Mouse (Mus musculus) embryonic facial prominence, embryonic 14.5 days (tissue): ENCODE measurements around the gene Itpripl2. TPM values are rescaled to one million over a fixed set of nuclear protein-coding genes. Genes with fewer than 3 reads are reported as not detected.
A peak's percentile ranks its signal among the peaks of the same experiment; 100 is the strongest.

Experiments used
- ATAC-seq: fragments of 200-750 bp; cut with Nextera tagmentation; 2 replicates; pipeline ENCODE4 v1.8.0; 2017; ENCODE audit warnings: low read depth, moderate number of reproducible peaks, moderate TSS enrichment
- DNase-seq: peaks from one replicate; pipeline ENCODE4 v3.0.0-alpha.2; 2015; ENCODE audit warnings: low spot score
- H3K27ac ChIP-seq: fragments of 300-500 bp; sonication (generic); replicated peaks from 2 replicates; pipeline ENCODE4 v1.5.1; 2014; ENCODE audit warnings: low read depth, mild to moderate bottlenecking, low read length, moderate library complexity
- H3K27me3 ChIP-seq: fragments of 300-500 bp; sonication (generic); replicated peaks from 2 replicates; pipeline ENCODE4 v1.6.1; 2014; ENCODE audit warnings: low read length; ENCODE audit not compliant: control insufficient read depth, insufficient read depth
- H3K36me3 ChIP-seq: fragments of 300-500 bp; sonication (generic); 2 replicates; pipeline ENCODE4 v1.6.1; 2014; ENCODE audit warnings: low read length, mixed read lengths; ENCODE audit not compliant: control insufficient read depth, insufficient read depth
- H3K4me1 ChIP-seq: fragments of 300-500 bp; sonication (generic); 2 replicates; pipeline ENCODE4 v1.6.1; 2014; ENCODE audit warnings: antibody characterized with exemption, low read length; ENCODE audit not compliant: control insufficient read depth, insufficient read depth
- H3K4me2 ChIP-seq: fragments of 300-500 bp; sonication (generic); 2 replicates; pipeline ENCODE4 v1.6.1; 2014; ENCODE audit warnings: low read depth, mild to moderate bottlenecking, low read length, moderate library complexity, mixed read lengths
- H3K4me3 ChIP-seq: fragments of 300-500 bp; sonication (generic); 2 replicates; pipeline ENCODE4 v1.5.1; 2014; ENCODE audit warnings: low read depth, mild to moderate bottlenecking, low read length
- H3K9ac ChIP-seq: fragments of 300-500 bp; sonication (generic); 2 replicates; pipeline ENCODE4 v1.6.1; 2014; ENCODE audit warnings: low read depth, mild to moderate bottlenecking, low read length, moderate library complexity, mixed read lengths
- H3K9me3 ChIP-seq: fragments of 300-500 bp; sonication (generic); 2 replicates; pipeline ENCODE4 v1.6.1; 2016; ENCODE audit warnings: low read length; ENCODE audit not compliant: control insufficient read depth
- WGBS: fragments of 180-500 bp; shearing (Covaris S2); extraction: QIAGEN DNeasy Blood & Tissue Kit; methylation state at CpG from one replicate; pipeline ENCODE4 v1.1.7; 2014; 5-methylcytosine and 5-hydroxymethylcytosine counted together
- polyA plus RNA-seq: library from polyadenylated mRNA; unstranded; fragments of >200 nt; fragmentation: Nextera tagmentation; extraction: Ambion mirVana; gene quantifications from 2 replicates; pipeline ENCODE4 v1.2.1, GENCODE M21; 2014

Gene Itpripl2
- 5.0 TPM in 2 replicates for polyA plus RNA-seq

DNA sequence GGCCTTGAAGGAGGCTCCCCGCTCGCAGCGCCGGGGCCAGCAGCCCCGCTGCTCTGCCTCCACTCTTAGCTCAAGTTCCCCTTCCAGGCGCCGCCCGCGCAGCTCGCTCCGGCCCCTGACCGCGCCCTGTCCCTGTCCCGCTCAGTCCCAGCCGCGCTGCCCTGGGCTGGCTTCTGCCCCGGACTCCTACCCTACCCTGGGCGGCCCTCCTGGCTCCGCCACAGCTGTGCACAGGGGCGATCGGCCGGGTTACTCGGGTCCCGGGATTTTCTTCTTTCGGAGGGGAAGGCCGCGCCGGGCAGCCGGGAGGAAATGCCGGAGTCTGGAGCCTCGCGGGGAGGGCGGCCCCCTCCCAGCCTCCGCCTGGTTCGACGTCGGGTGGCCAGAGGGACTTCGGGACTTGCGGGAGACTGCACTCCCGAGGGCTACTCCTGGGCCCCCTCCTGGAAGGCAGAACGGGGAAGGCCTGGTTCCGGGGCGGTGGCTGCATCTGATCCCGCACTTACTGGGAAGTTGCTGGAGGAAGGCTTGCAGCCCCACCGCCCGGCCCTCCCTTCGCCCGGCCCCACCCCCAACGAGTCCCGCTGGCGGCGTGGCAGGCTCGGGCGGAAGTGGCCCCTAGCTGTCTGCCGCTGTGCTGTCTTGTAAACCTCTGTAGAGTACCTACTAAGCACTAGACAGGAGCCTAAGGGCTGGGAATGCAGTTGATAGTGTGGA is at the start of gene Itpripl2:
Itpripl2 (minus strand) TSS at position 545 of the 717 bp plus-strand sequence.
- DNase-seq (peak; percentile 87), ATAC-seq (peak; percentile 86)
- peak within 1 kb of the TSS; percentile 85 for H3K4me2 ChIP-seq
- under 1% methylated on average over 34 of the region's 55 CpGs for WGBS
- peaks cover 16% of the 10 kb centered on the region; the same call in 1 of the 2 replicates for H3K27me3 ChIP-seq
- H3K36me3 ChIP-seq: peaks cover 18% of the 10 kb centered on the region
- H3K27ac ChIP-seq: peak within 1 kb of the TSS; percentile 77
- H3K4me1 ChIP-seq: peaks cover 32% of the 10 kb centered on the region
- H3K9ac ChIP-seq: peak within 1 kb of the TSS; percentile 95
- H3K4me3 ChIP-seq: peak within 1 kb of the TSS; percentile 70
- no peaks in the 10 kb centered on the region for H3K9me3 ChIP-seq

DNA sequence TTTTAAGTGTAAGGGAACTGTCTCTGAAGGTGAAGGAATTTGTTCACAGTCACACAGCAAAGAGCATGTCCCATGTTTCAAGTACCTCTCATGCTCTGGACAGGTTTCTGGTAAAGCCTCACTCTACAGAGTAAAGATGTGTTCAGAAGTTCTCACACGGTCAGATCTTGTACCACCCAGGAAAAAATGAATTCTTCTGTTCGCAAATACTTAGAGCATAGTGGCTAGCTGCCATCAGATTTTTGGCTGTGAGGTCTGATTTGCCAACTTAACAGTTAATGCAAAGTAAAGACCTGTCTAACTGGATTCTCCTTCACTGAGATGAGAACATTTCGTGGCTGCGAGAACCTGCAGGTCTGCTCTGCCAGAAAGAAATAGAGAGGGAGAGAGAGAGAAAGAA is 43.3 kb upstream of the Itpripl2 start:
- no peaks in the 10 kb centered on the region for H3K9me3 ChIP-seq
- no peak overlapping the region for H3K4me3 ChIP-seq
- no peak overlapping the region for H3K4me2 ChIP-seq
- no peak overlapping the region for H3K9ac ChIP-seq
- ATAC-seq (no peak), DNase-seq (peak; percentile 15)
- H3K36me3 ChIP-seq: no peaks in the 10 kb centered on the region
- 81% methylated on average over 4 of the region's 4 CpGs for WGBS
- no peaks in the 10 kb centered on the region for H3K4me1 ChIP-seq
- H3K27me3 ChIP-seq: no peaks in the 10 kb centered on the region
- H3K27ac ChIP-seq: no peak overlapping the region

DNA sequence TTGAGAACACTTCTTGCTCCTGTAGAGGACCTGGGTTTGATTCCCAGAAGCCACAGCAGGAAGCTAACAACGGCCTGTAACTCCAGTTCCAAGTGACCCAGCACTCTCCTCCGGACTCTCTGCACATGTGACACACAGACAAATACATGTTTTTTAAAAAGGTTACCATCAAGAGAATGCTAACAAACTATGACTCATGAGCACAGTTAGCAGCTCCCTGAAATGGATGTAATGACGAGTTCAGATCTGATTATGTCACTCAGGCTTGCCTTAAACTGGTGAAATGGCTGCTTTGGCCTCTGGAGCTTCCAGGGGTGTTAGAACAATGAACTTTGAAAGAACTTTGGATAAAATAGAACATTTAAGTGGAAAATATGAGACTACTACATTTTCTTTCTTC is 42.6 kb upstream of the Itpripl2 start:
- Histone ChIP-seq H3K36me3 (no peaks in the 10 kb centered on the region), H3K4me3 (no peak overlapping the region), H3K9me3 (no peaks in the 10 kb centered on the region), H3K4me2 (no peak overlapping the region), H3K27ac (no peak overlapping the region), H3K9ac (no peak overlapping the region), H3K4me1 (no peaks in the 10 kb centered on the region), H3K27me3 (no peaks in the 10 kb centered on the region)
- no peak for DNase-seq
- no peak for ATAC-seq
- 82% methylated on average over 3 of the region's 3 CpGs for WGBS

DNA sequence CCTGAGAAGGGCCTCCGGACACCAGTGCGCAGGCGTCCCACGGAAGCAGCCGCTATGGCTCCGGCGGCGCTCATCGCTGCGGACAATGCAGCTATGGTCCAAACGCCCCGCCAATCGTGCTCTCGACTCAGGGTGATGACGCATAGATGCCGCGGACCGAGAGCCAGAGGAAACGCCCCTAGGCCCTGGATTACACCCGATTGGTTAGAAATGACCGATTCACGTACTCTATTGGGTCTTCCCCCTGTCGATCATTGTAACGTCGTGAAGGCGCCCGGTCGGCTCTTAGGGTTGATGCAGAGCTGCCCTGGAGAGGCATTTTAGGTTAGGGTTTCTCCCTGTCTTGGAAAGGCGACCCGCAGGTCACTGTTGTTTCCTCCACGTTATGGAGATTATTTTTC is 41.4 kb upstream of the Itpripl2 start, which contains the start of gene Coq7:
Coq7 (minus strand) TSS at position 179 of the 401 bp plus-strand sequence.
- peak; percentile 99 for DNase-seq
- H3K4me1 ChIP-seq: no peaks in the 10 kb centered on the region
- H3K9ac ChIP-seq: peak within 1 kb of the TSS; percentile 77
- H3K4me3 ChIP-seq: peak within 1 kb of the TSS; percentile 56
- ATAC-seq: peak; percentile 99
- peaks cover 6% of the 10 kb centered on the region; the same call in 1 of the 2 replicates for H3K36me3 ChIP-seq
- H3K27ac ChIP-seq: peak within 1 kb of the TSS; percentile 90
- 1% methylated on average over 30 of the region's 31 CpGs for WGBS
- H3K27me3 ChIP-seq: no peaks in the 10 kb centered on the region
- H3K9me3 ChIP-seq: no peaks in the 10 kb centered on the region
- peak within 1 kb of the TSS; percentile 66 for H3K4me2 ChIP-seq

DNA sequence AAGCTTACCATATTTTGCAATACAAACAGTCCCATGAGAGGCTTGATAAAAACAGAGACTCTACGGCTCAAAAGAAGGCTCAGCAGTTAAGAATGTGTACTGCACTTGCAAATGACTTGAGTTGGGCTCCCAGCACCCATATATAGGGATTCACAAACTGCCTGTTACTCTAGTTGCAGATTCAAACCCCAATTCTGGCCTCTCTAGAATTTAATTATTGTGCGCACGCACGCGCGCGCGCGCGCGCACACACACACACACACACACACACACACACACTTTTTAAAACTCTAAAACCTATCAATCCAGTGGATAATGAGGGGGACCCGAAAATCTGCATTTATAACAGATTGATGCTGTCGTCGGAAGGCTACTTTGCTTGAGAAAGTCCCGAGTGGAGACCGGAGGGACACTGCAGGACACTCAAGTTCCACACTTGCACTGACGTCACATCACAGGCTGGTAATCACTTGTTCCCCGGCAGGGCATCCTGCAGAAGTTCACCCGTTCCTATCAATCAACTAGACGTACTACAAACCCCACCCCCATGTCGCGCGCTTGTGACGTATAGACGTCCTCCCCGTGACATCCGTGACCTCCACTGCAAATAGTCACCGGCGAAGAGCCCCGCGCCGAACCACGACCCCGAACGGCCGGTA is 40.9 kb upstream of the Itpripl2 start:
- H3K4me1 ChIP-seq: no peaks in the 10 kb centered on the region
- peak overlapping the region; percentile 62 for H3K4me2 ChIP-seq
- H3K27ac ChIP-seq: peak overlapping the region; percentile 90
- DNase-seq: peak; percentile 97
- ATAC-seq: peak; percentile 94
- WGBS: under 1% methylated on average over 36 of the region's 36 CpGs
- peak overlapping the region; percentile 56 for H3K4me3 ChIP-seq
- H3K27me3 ChIP-seq: no peaks in the 10 kb centered on the region
- H3K9ac ChIP-seq: peak overlapping the region; percentile 77
- H3K9me3 ChIP-seq: no peaks in the 10 kb centered on the region
- peaks cover 11% of the 10 kb centered on the region; the same call in 1 of the 2 replicates for H3K36me3 ChIP-seq

DNA sequence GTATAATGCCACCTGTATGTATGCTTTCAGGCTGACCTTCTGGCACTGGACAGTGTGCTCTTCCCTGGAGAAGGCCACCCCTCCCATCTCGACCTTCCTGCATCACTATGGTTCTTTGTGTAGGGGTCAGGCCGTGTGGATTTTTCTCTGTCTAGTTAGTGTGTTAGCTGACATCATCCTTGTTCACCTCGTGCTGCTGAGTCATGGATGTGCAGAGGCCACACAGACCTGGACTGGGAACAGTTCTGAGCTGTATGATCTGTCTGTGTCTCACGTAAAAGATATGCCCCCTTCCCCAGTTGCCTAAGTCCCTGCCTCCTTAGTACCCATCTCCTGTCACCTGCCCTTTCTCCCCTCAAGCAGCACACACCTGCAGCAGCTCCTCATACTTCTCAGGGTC is 35.2 kb upstream of the Itpripl2 start:
- Histone ChIP-seq H3K27me3 (no peaks in the 10 kb centered on the region), H3K4me3 (no peak overlapping the region), H3K36me3 (peaks cover 36% of the 10 kb centered on the region; the same call in 1 of the 2 replicates), H3K4me1 (no peaks in the 10 kb centered on the region), H3K4me2 (no peak overlapping the region), H3K9ac (no peak overlapping the region), H3K9me3 (no peaks in the 10 kb centered on the region), H3K27ac (no peak overlapping the region)
- ATAC-seq: no peak
- no peak for DNase-seq
- WGBS: 79% methylated on average over 4 of the region's 4 CpGs

DNA sequence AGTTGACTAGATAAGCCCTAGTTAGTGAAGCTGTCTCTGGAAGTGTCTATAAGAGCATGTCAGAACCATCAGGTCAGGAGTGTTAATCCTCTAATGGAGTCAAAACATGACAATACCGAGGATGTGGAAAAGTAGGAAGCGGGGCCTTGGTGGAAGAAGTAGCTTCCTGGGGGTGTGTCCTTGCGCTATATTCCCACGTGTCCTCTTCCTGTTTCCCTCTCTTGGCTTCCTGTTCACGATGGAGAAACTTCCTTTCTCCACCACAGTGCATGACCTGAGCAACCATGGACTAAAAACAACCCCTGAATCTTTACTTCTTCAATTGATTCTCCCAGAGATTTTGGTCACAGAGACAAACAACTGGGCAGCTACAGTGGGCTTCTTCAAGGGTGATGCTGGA is 30.3 kb upstream of the Itpripl2 start:
- ATAC-seq: no peak
- no peaks in the 10 kb centered on the region for H3K9me3 ChIP-seq
- WGBS: 84% methylated on average over 5 of the region's 5 CpGs

DNA sequence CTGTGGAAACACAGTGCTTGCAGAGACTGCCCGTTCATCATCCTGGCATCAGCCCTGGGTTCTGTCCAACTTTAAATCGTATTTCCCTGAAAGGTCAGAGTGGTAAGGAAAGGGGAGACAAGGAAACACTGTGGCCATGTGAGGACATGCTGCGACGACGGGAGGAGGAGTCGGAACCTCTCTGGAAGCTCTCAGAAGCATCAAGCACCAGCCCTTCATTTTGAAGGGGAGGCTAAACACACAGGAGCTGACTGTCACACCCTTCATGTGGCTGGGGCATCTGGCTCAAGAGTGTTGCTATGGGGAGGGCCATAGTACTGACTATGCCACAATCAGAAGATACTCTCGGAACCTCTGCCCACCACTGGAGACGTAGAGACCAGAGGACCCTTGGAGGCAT is 27.9 kb upstream of the Itpripl2 start:
- Histone ChIP-seq H3K9me3 (no peaks in the 10 kb centered on the region), H3K4me2 (no peak overlapping the region), H3K4me3 (no peak overlapping the region), H3K27ac (no peak overlapping the region), H3K9ac (no peak overlapping the region), H3K36me3 (0 out of 2 replicates have a peak, but pooled peaks cover 6% of the 10 kb centered on the region), H3K4me1 (no peaks in the 10 kb centered on the region), H3K27me3 (no peaks in the 10 kb centered on the region)
- 80% methylated on average over 8 of the region's 8 CpGs for WGBS
- ATAC-seq (no peak), DNase-seq (no peak)

More for the DNA sequence above, 30.3 kb upstream of the Itpripl2 start:
- Histone ChIP-seq H3K27ac (no peak overlapping the region), H3K4me1 (no peaks in the 10 kb centered on the region), H3K4me2 (no peak overlapping the region), H3K36me3 (peaks cover 19% of the 10 kb centered on the region; the same call in 1 of the 2 replicates), H3K4me3 (no peak overlapping the region), H3K27me3 (no peaks in the 10 kb centered on the region), H3K9ac (no peak overlapping the region)
- DNase-seq: no peak
